Mouse (Mus musculus) embryonic facial prominence, embryonic 12.5 days (tissue): ENCODE measurements around the gene Nckap5. TPM values are rescaled to one million over a fixed set of nuclear protein-coding genes. Genes with fewer than 3 reads are reported as not detected.

Experiments used
- ATAC-seq: fragments of 200-750 bp; cut with Nextera tagmentation; 2 replicates; pipeline ENCODE4 v1.8.0; 2017; ENCODE audit not compliant: insufficient number of reproducible peaks, insufficient read depth, low FRiP score, low TSS enrichment
- H3K27ac ChIP-seq: fragments of 300-500 bp; sonication (generic); 2 replicates; pipeline ENCODE4 v1.5.1; 2016; ENCODE audit warnings: mild to moderate bottlenecking
- H3K27me3 ChIP-seq: fragments of 300-500 bp; sonication (generic); 2 replicates; pipeline ENCODE4 v1.6.1; 2016; ENCODE audit warnings: mild to moderate bottlenecking, moderate library complexity
- H3K36me3 ChIP-seq: fragments of 300-500 bp; sonication (generic); 2 replicates; pipeline ENCODE4 v1.6.1; 2016; ENCODE audit warnings: mild to moderate bottlenecking
- H3K4me1 ChIP-seq: fragments of 300-500 bp; sonication (generic); 2 replicates; pipeline ENCODE4 v1.6.1; 2016
- H3K4me2 ChIP-seq: fragments of 300-500 bp; sonication (generic); replicated peaks from 2 replicates; pipeline ENCODE4 v1.6.1; 2016; ENCODE audit warnings: mild to moderate bottlenecking, moderate library complexity
- H3K4me3 ChIP-seq: fragments of 300-500 bp; sonication (generic); 2 replicates; pipeline ENCODE4 v1.5.1; 2016; ENCODE audit warnings: mild to moderate bottlenecking
- H3K9ac ChIP-seq: fragments of 300-500 bp; sonication (generic); 2 replicates; pipeline ENCODE4 v1.6.1; 2016; ENCODE audit warnings: mild to moderate bottlenecking, moderate library complexity
- H3K9me3 ChIP-seq: fragments of 300-500 bp; sonication (generic); 2 replicates; pipeline ENCODE4 v1.6.1; 2016; ENCODE audit warnings: mild to moderate bottlenecking, moderate library complexity
- WGBS: fragments of 180-500 bp; shearing (Covaris S2); methylation state at CpG from one replicate; pipeline ENCODE4 v1.1.7; 2016; 5-methylcytosine and 5-hydroxymethylcytosine counted together
- polyA plus RNA-seq: library from polyadenylated mRNA; unstranded; fragments of >200 nt; fragmentation: Nextera tagmentation; extraction: Ambion mirVana; gene quantifications from 2 replicates; pipeline ENCODE4 v1.2.1, GENCODE M21; 2016

The Nckap5 gene
- polyA plus RNA-seq, 1 experiment from 2014 or later, result 8.2 TPM

DNA sequence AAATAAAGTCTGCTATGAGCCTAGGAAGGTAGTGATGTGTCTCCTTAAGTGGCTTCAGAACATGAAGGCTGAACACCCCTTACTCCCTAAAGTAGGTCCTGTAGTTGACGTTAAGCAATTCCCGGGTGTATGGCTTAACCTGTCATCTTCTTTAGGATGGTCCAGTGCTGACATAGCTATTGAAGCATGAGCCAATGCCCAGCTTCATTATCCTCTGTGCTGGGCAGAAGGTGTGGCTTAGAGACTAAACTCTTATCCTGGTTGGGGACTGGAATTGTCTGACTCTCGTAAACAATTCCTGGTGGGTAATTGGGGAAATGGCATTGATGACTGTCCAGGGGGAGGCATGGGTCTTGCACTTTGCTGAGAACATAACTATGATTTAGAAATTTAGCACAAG, 312.5 kb downstream of the Nckap5 start:
- H3K4me3 ChIP-seq, result no peak overlapping the region
- no peak overlapping the region for H3K4me2 ChIP-seq
- H3K27me3 ChIP-seq, result no peaks in the 10 kb centered on the region
- no peak overlapping the region for H3K9ac ChIP-seq
- H3K9me3 ChIP-seq, result no peaks in the 10 kb centered on the region
- no peaks in the 10 kb centered on the region for H3K36me3 ChIP-seq
- H3K27ac ChIP-seq, result no peak overlapping the region
- WGBS, result 73% methylated on average over 3 of the region's 3 CpGs
- ATAC-seq, result no peak
- no peaks in the 10 kb centered on the region for H3K4me1 ChIP-seq

DNA sequence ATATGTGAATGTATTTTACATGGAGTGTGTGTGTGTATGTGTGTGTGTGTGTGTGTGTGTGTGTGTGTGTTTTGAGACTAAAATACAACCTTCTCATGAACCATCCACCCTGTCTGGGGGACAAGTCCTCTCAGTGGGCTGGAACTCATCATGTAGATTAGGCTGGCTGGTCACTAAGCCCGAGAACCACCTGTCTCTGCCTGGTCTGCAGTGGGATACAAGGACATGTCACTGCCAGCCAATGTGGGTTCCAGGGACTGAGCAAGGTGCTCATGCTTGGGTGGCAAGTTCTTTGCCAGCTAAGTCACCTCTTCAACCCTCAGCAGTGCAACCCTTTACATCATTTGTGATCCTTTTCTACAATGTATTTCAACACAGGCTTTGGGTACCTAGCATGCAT, 313.2 kb downstream of the Nckap5 start:
- H3K4me1 ChIP-seq, result no peaks in the 10 kb centered on the region
- no peak overlapping the region for H3K4me3 ChIP-seq
- H3K36me3 ChIP-seq, result no peaks in the 10 kb centered on the region
- no peak overlapping the region for H3K4me2 ChIP-seq
- H3K27me3 ChIP-seq, result no peaks in the 10 kb centered on the region
- no peaks in the 10 kb centered on the region for H3K9me3 ChIP-seq
- ATAC-seq, result no peak
- 78% methylated on average over 1 of the region's 1 CpGs for WGBS
- H3K27ac ChIP-seq, result no peak overlapping the region
- no peak overlapping the region for H3K9ac ChIP-seq

DNA sequence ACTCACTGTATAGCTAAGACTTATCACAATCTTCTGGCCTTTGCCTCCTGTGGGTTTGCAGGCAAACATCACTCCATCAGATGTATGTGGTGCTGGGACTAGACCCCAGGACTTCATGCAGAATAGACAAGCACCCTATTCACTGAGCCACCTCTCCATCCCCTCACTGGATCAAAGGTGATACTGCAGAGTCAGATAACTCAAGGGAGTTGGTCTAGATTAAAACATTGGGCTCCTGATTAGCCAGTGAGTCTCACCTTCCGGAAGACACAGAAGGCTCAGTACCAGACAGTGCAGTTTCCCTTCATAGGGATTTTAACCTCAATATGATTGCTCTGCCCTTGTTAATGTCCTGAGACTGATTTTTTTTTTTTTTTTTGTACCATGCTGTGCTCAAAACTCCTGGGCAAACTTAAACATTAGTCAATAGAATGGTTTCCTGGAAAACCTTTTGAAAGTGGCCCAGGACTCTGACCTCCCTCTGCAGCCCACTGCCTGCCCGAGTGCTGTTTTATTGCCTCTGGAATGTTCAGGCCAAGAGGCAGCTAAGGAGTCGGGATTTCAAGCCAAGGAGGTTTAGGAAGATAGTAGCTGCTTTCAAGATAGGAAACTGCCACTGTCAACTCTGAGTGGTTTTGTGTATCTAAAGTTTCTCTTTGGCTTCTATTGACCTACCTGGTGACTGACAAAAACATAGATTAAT, 315.4 kb downstream of the Nckap5 start:
- H3K9ac ChIP-seq, result no peak overlapping the region
- WGBS, result 50% methylated on average over 3 of the region's 3 CpGs
- no peak for ATAC-seq
- no peak overlapping the region for H3K4me2 ChIP-seq
- no peak overlapping the region for H3K4me3 ChIP-seq
- peaks cover 8% of the 10 kb centered on the region; the same call in 1 of the 2 replicates for H3K4me1 ChIP-seq
- no peaks in the 10 kb centered on the region for H3K27me3 ChIP-seq
- no peaks in the 10 kb centered on the region for H3K36me3 ChIP-seq
- H3K9me3 ChIP-seq, result no peaks in the 10 kb centered on the region
- no peak overlapping the region for H3K27ac ChIP-seq

DNA sequence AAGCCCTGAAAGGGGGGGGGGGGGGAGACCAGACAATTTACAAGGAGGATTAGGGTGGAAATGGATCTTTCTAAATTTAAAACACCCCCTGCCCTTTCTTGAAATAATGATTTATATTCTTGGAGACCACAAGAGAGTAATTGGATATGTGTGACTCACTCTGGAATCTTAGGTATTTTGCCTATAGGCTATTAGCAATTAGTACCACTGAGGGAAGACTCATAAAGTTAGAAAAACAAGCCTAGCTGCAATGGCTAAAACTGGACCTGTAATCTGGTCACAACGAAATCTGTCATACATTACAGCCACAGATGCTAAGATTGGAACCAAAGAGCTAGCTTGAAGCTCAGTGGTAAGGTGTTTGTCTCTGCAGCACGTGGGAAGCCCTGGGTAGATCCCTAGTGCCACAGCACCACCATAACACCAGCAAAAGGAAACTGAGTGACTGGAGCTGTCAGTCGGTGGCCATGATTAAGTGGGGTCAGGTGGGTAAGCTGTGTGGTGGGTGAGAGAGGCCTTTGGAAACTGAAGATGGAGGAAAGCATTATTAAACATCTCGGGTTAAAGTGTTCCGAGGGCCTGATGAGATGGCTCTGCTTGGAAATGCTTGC, 318.7 kb downstream of the Nckap5 start:
- H3K9ac ChIP-seq, result no peak overlapping the region
- H3K27me3 ChIP-seq, result no peaks in the 10 kb centered on the region
- H3K36me3 ChIP-seq, result no peaks in the 10 kb centered on the region
- no peaks in the 10 kb centered on the region for H3K9me3 ChIP-seq
- WGBS, result 27% methylated on average over 5 of the region's 5 CpGs
- no peak overlapping the region for H3K27ac ChIP-seq
- H3K4me2 ChIP-seq, result no peak overlapping the region
- ATAC-seq, result no peak
- H3K4me1 ChIP-seq, result peaks cover 8% of the 10 kb centered on the region; the same call in 1 of the 2 replicates
- H3K4me3 ChIP-seq, result no peak overlapping the region

DNA sequence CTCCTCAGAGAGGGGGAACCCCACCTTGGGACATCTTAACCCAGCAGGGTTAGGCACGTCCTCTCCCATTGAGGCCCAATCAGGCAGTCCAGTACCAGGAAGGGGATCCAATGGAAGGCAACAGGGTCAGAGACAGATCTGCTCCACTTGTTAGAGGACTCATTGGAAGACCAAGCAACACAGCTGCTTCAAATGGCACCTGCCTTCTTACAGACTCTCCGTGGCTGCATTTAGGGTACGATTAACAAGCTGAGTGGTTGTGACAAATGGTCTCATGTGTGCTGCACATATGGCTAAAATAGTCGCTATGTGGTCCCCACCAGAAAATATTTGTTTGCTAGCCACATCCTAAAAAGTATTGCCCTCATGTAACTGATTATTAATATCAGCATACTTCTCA, 325.9 kb downstream of the Nckap5 start:
- WGBS, result 69% methylated on average over 4 of the region's 4 CpGs
- no peak overlapping the region for H3K4me2 ChIP-seq
- ATAC-seq, result no peak
- no peak overlapping the region for H3K27ac ChIP-seq
- no peaks in the 10 kb centered on the region for H3K27me3 ChIP-seq
- no peak overlapping the region for H3K4me3 ChIP-seq
- H3K36me3 ChIP-seq, result no peaks in the 10 kb centered on the region
- no peak overlapping the region for H3K9ac ChIP-seq
- no peaks in the 10 kb centered on the region for H3K9me3 ChIP-seq
- H3K4me1 ChIP-seq, result no peaks in the 10 kb centered on the region

DNA sequence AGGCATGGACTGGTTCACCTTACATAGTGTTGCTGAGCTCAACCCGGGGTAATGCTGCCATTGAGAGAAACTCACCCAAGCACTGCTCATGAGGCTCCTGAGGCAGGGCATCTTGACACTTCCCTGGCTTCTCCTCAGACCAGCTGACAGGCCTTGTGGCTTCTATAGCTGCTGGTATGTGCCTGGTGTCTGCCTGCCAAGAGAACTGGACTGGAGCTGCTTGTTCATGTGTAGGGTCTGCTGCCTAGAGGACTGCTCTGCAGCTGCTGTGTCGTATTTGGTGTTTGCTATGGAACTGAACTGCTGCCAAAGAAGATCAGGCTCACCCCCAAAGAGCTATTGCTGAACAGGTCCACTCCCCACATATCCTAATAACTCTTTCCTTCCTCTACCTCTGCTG, 327.9 kb downstream of the Nckap5 start:
- Histone ChIP-seq H3K36me3 (no peaks in the 10 kb centered on the region), H3K4me2 (no peak overlapping the region), H3K27me3 (no peaks in the 10 kb centered on the region), H3K27ac (no peak overlapping the region), H3K9ac (no peak overlapping the region), H3K9me3 (no peaks in the 10 kb centered on the region), H3K4me1 (no peaks in the 10 kb centered on the region), H3K4me3 (no peak overlapping the region)
- no peak for ATAC-seq
- 77% methylated on average over 2 of the region's 2 CpGs for WGBS

DNA sequence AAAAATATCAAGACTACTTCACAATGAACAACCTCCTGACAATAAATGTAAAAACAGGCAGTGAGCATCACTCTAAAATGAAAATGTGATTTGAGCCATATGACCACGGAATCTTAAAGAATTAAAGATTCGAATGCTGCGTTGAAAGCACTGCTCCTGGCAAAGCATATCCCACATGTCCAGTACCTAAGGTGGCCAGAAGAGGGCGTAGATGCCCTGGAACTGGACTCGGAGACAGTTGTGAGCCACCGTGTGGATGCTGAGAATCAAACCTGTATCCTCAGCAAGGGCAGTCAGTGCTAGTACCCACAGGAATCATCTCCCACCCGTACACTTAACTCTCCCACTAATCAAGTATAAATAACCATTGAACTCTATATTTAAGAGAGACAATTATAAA, 333.9 kb downstream of the Nckap5 start:
- Histone ChIP-seq H3K27me3 (peaks cover 11% of the 10 kb centered on the region), H3K9ac (no peak overlapping the region), H3K36me3 (no peaks in the 10 kb centered on the region), H3K9me3 (no peaks in the 10 kb centered on the region), H3K27ac (no peak overlapping the region), H3K4me1 (peaks cover 8% of the 10 kb centered on the region; the same call in 1 of the 2 replicates), H3K4me2 (no peak overlapping the region), H3K4me3 (no peak overlapping the region)
- ATAC-seq, result no peak
- WGBS, result 80% methylated on average over 7 of the region's 7 CpGs

DNA sequence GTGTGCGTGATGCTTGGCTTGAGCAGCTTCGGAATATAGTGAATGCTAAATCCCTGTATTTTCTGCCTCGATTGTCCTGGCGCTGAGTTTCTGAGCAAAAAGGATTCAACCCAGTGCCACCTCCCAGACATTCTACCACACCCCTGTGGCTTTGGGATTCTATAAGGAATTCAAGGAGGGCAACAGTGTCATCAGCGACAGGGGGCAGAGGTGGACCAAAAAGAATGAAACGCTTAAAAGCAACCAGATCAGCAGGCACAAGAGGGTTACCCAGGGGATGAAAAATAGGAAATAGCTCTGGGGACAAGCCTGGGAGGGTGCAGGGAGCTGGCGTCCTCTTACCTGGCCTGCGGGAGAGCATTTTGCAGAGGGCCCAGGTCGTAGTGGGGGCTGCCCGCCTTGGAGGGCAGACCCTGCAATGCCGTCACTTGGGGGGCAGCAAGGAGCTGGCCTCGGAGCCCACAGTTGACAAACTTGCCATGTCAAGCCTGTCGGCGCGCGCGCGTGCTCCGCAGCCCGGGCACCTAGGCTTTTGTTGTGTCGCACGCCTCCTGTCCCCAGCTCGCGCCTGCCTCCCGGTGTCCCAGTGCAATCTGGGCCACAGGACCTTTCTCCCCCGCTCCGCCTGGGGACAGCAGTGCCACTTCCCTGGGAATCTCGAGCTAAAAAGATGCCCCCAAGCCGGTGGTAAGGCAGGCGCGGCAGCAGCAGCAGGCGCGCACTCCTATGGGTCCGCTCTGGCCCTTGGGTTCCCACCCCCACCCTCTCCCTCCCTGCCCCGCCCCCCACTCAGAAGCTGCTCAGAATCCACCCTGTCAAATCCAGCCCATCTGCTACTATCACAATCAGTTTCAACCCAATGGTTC, 338.2 kb downstream of the Nckap5 start:
- Histone ChIP-seq H3K27me3 (peaks cover 17% of the 10 kb centered on the region), H3K4me3 (peak overlapping the region; percentile 53), H3K4me1 (peaks cover 11% of the 10 kb centered on the region; the same call in 1 of the 2 replicates), H3K4me2 (peak overlapping the region; percentile 94), H3K27ac (no peak overlapping the region), H3K36me3 (no peaks in the 10 kb centered on the region), H3K9ac (peak overlapping the region; percentile 53), H3K9me3 (no peaks in the 10 kb centered on the region)
- ATAC-seq, result no peak
- WGBS, result 5% methylated on average over 35 of the region's 35 CpGs

DNA sequence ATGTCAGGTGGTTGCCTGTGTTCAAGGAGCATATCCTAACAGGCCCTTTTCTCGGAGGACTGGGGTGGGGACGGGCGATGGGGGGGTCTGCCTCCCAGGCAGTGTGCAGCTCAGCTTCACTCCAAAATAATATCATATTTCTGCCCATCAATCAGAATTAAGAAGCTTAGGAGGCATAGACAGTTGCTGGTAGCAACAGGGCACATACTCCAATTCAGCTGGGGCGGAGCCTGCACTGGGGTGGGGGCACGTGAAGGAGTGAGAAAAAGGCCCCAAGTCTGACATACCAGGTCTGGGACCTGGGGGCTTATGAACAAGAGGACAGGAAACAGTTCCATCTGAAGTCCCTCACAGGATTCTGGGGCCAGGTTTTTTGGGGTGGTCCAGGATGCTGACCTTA, 339.2 kb downstream of the Nckap5 start:
- no peaks in the 10 kb centered on the region for H3K9me3 ChIP-seq
- H3K4me3 ChIP-seq, result no peak overlapping the region
- peaks cover 11% of the 10 kb centered on the region; the same call in 1 of the 2 replicates for H3K4me1 ChIP-seq
- no peak for ATAC-seq
- no peak overlapping the region for H3K4me2 ChIP-seq
- H3K27ac ChIP-seq, result no peak overlapping the region
- H3K27me3 ChIP-seq, result peaks cover 17% of the 10 kb centered on the region
- 58% methylated on average over 5 of the region's 5 CpGs for WGBS
- H3K9ac ChIP-seq, result no peak overlapping the region
- no peaks in the 10 kb centered on the region for H3K36me3 ChIP-seq

DNA sequence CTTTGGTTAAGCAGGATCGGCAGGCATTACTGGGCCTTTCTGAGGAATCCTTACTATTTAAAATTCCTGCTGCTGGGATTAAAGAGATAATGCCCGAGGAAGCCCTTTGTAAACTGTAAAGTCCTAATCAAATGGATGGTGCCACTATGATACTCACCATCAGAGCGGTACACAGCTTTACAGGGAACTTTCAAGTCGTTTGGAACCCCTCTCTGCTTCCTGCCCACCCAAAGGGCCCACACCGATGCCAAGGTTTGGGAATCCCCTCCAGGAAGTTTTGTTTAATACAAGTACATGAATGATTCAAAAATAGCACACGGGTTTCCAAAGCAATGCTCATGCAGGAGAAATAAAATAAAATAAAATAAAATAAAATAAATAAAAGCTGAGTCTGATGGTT, 340.3 kb downstream of the Nckap5 start:
- Histone ChIP-seq H3K9ac (no peak overlapping the region), H3K4me1 (peaks cover 11% of the 10 kb centered on the region; the same call in 1 of the 2 replicates), H3K36me3 (no peaks in the 10 kb centered on the region), H3K27ac (no peak overlapping the region), H3K27me3 (peaks cover 17% of the 10 kb centered on the region), H3K4me2 (no peak overlapping the region), H3K4me3 (no peak overlapping the region), H3K9me3 (no peaks in the 10 kb centered on the region)
- WGBS, result 48% methylated on average over 6 of the region's 6 CpGs
- ATAC-seq, result no peak

DNA sequence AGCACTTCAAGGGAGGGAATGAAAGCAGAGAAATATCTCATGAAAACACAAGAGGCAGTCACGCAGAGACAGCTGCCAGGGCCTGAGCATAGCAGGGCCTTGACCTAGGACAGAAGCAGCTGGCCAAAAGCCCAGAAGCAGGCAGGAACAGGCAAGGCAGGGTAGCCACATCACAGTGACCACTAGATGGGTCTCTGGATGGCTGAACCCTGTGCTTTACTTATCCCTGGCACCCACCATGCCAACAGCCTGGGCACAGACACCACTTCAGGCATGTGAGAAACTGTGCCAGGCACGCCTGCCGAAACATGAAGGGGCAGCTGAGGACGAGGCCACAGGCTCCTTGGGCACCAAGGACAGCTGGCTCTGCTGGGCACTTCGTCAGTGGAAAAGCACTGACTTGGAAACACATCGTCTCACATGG, 345.9 kb downstream of the Nckap5 start:
- peaks cover 5% of the 10 kb centered on the region; the same call in 1 of the 2 replicates for H3K27me3 ChIP-seq
- 86% methylated on average over 6 of the region's 6 CpGs for WGBS
- no peak overlapping the region for H3K9ac ChIP-seq
- no peak overlapping the region for H3K4me3 ChIP-seq
- no peaks in the 10 kb centered on the region for H3K4me1 ChIP-seq
- ATAC-seq, result no peak
- H3K36me3 ChIP-seq, result no peaks in the 10 kb centered on the region
- H3K9me3 ChIP-seq, result no peaks in the 10 kb centered on the region
- H3K4me2 ChIP-seq, result no peak overlapping the region
- H3K27ac ChIP-seq, result no peak overlapping the region
